Mouse (Mus musculus) embryo, embryonic 9.5 days (tissue): ENCODE results near the gene Acyp1.

ENCODE experiments used
- DNase-seq: peaks from one replicate; pipeline ENCODE4 v3.0.0-alpha.2; 2017; ENCODE audit errors: extremely low spot score

Gene Acyp1

DNA sequence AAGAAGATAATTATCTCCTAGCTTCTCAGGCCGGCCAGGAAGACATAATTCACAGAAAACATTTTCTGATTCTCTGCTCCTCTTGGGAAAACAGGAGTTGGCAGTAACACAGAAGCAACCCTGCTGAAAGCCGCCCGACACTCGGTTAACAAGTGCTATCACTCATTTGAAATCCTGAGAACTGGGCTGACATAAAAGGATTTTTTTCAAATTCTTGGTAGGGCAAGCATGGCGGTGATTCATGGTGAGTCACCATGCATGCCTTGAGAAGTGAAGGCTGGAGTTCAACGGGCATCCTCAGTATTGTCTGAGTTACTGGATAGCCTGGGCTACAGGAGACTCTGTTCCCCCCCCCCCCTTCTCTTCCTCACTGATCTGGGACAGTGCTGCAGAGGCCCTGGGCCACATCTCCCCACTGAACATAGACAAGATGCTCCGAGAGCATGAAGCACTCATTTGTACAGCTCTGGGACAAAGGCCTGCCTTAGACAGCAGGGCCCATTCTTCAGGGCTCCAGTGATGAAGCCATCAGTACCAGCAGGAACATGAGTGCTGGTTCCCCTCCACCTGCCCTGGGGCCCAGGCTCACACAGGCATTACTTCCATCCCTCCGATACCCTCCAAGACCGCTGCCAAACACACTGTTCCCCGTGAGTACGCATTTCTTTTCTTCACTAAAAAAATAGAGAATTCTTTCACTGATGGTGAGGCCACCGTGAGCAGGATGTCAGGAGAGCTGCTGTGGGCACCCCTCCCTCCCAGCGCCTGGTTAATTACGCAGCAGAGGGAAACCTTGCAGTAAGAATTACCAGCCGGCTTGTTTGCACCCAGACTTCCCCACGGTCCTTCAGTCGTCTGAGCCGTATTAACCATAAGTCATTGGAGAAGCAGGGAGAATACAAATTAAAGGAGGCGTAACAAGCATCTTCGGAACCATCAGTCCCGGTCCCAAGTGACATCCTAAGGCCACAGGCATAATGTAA, 54.6 kb downstream of the Acyp1 start:
- no peak for DNase-seq

DNA sequence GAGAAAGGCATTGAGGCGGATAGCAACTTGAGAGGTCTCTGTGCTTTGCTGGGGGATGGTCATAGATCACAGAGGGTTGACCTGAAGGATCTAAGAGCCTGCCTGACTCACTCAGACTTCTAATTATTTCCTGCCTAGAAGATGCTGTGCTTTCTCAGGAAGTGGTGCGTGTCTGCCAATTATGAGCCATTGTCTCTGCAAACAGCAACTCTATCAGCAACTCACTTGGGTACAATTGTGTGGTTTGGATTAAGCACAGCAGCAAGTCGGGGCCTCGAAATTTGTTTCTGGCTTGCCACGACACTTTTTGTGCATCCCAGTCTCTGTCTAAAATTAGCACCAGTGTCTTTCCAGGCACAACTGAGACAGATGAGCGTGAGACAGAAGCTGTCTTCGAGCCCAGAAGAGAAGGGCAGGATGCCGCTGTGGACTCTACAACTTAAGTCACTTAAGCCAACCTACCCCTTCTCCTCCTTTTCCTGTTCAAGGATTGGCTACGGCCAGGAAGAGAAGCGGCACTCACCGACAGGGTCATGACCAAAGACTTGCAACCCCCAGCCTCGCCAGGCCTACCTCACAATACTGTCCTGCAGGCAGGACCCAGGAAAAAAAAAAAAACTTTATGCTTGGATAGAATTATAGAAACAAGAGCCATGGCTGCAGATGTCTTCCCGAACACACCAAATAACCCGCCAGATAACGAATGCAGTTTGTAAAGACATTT, 60.2 kb downstream of the Acyp1 start:
- no peak for DNase-seq

DNA sequence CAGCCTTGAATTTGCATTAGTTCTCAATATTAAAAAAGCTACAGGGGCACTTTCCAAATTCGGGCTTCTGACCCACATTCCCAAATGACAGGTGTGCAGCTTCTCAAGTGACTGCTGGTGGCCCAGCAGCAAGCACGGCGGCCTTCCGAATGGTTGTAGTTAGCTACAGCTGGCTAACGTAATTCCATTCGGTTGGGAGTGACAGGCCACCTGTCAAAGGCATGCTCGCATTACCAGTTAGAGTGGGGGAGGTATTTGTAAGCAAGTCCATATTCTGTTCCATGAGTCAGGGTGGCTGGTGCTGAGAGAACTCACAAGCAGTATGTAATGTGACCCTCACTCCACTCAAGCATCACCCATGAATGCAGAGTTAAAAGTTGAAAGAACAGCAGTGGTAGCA, 61.0 kb downstream of the Acyp1 start:
- DNase-seq = no peak
